Mouse (Mus musculus) intestine, embryonic 15.5 days (tissue): Measurements from ENCODE around the gene Ndufs8. TPM values are rescaled to one million over a fixed set of nuclear protein-coding genes. Genes with fewer than 3 reads are reported as not detected.

ENCODE experiments used
- ATAC-seq: fragments of 200-750 bp; cut with Nextera tagmentation; 2 replicates; pipeline ENCODE4 v1.8.0; 2017; ENCODE audit warnings: moderate TSS enrichment, moderate library complexity
- H3K27ac ChIP-seq: fragments of 300-500 bp; sonication (generic); 2 replicates; pipeline ENCODE4 v1.5.1; 2015; ENCODE audit warnings: mild to moderate bottlenecking, inconsistent platforms
- H3K27me3 ChIP-seq: fragments of 300-500 bp; sonication (generic); replicated peaks from 2 replicates; pipeline ENCODE4 v1.6.1; 2015; ENCODE audit warnings: inconsistent platforms
- H3K36me3 ChIP-seq: fragments of 300-500 bp; sonication (generic); 2 replicates; pipeline ENCODE4 v1.6.1; 2015; ENCODE audit warnings: inconsistent platforms
- H3K4me1 ChIP-seq: fragments of 300-500 bp; sonication (generic); replicated peaks from 2 replicates; pipeline ENCODE4 v1.6.1; 2015; ENCODE audit warnings: inconsistent platforms
- H3K4me2 ChIP-seq: fragments of 300-500 bp; sonication (generic); replicated peaks from 2 replicates; pipeline ENCODE4 v1.6.1; 2015; ENCODE audit warnings: mild to moderate bottlenecking, inconsistent platforms
- H3K4me3 ChIP-seq: fragments of 300-500 bp; sonication (generic); replicated peaks from 2 replicates; pipeline ENCODE4 v1.5.1; 2015; ENCODE audit warnings: inconsistent platforms
- H3K9ac ChIP-seq: fragments of 300-500 bp; sonication (generic); 2 replicates; pipeline ENCODE4 v1.6.1; 2015; ENCODE audit warnings: inconsistent platforms
- H3K9me3 ChIP-seq: fragments of 300-500 bp; sonication (generic); 2 replicates; pipeline ENCODE4 v1.6.1; 2016; ENCODE audit warnings: inconsistent platforms
- WGBS: fragments of 180-500 bp; shearing (Covaris S2); methylation state at CpG from one replicate; pipeline ENCODE4 v1.1.7; 2015; 5-methylcytosine and 5-hydroxymethylcytosine counted together
- polyA plus RNA-seq: library from polyadenylated mRNA; unstranded; fragments of >200 nt; fragmentation: Nextera tagmentation; extraction: Ambion mirVana; gene quantifications from 2 replicates; pipeline ENCODE4 v1.2.1, GENCODE M21; 2015

Ndufs8 gene
- polyA plus RNA-seq, 1 experiment from 2014 or later = 342 TPM

GRCm38 (mm10) chr19:3868290-3868689 lies 44.3 kb downstream of the Ndufs8 start:
- H3K27me3 ChIP-seq = no peaks in the 10 kb centered on the region
- H3K4me2 ChIP-seq = no peak overlapping the region
- WGBS = 70% methylated on average over 1 of the region's 1 CpGs
- H3K4me3 ChIP-seq = no peak overlapping the region
- no peaks in the 10 kb centered on the region for H3K9me3 ChIP-seq
- peaks cover 4% of the 10 kb centered on the region for H3K36me3 ChIP-seq
- no peak overlapping the region for H3K27ac ChIP-seq
- ATAC-seq = no peak
- H3K4me1 ChIP-seq = peaks cover 4% of the 10 kb centered on the region; the same call in 1 of the 2 replicates
- H3K9ac ChIP-seq = no peak overlapping the region

- ATAC-seq = no peak
- H3K4me2 ChIP-seq = no peak overlapping the region
- H3K27ac ChIP-seq = no peak overlapping the region
- peaks cover 3% of the 10 kb centered on the region; the same call in 1 of the 2 replicates for H3K4me1 ChIP-seq
- 88% methylated on average over 2 of the region's 2 CpGs for WGBS
- H3K36me3 ChIP-seq = peaks cover 4% of the 10 kb centered on the region
- no peaks in the 10 kb centered on the region for H3K27me3 ChIP-seq
- no peak overlapping the region for H3K4me3 ChIP-seq
- H3K9ac ChIP-seq = no peak overlapping the region
- no peaks in the 10 kb centered on the region for H3K9me3 ChIP-seq
Measured at GRCm38 (mm10) chr19:3864960-3865359, 47.6 kb downstream of the Ndufs8 start.

DNA sequence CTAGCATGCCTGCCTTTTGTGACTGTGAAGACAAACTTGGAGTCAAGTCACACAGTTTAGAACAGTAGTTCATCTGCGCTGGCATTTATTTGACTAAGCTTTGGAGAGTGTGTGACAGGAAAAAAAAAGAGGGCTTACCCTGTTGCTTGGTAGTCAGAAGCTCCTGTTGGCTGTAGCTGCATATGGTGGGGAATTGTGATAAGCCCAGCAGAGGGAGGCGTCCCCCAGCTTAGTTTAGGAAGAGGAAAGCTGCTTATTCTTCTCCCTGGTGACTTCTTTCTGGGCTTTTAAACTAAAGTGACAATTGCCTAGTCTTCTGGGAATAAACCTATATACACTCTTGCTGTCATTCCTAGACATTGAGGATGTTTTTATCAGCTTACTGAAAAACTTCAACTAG lies 49.9 kb downstream of the Ndufs8 start:
- H3K4me3 ChIP-seq = no peak overlapping the region
- no peaks in the 10 kb centered on the region for H3K9me3 ChIP-seq
- peaks cover 4% of the 10 kb centered on the region for H3K36me3 ChIP-seq
- no peak overlapping the region for H3K4me2 ChIP-seq
- no peaks in the 10 kb centered on the region for H3K4me1 ChIP-seq
- H3K27me3 ChIP-seq = no peaks in the 10 kb centered on the region
- no peak for ATAC-seq
- H3K9ac ChIP-seq = no peak overlapping the region
- 67% methylated on average over 2 of the region's 2 CpGs for WGBS
- no peak overlapping the region for H3K27ac ChIP-seq

Other genes starting within 250 kb of the Ndufs8 start
- gene Lrp5, start 226.2 kb downstream of the Ndufs8 start, polyA plus RNA-seq = 5.2 and 5.4 TPM in 2 replicates
- 39.9 and 41.9 TPM in 2 replicates for gene 1810055G02Rik, start 204.5 kb downstream of the Ndufs8 start, polyA plus RNA-seq
- gene Kmt5b, start 145.4 kb downstream of the Ndufs8 start, polyA plus RNA-seq = 21.8 and 22.0 TPM in 2 replicates
- 63.3 and 68.5 TPM in 2 replicates for gene Chka, start 61.0 kb downstream of the Ndufs8 start, polyA plus RNA-seq
- 50.9 and 56.3 TPM in 2 replicates for gene Tcirg1, start 5.6 kb downstream of the Ndufs8 start, polyA plus RNA-seq
- gene Aldh3b1, start 17.0 kb upstream of the Ndufs8 start, polyA plus RNA-seq = 2.3 and 2.4 TPM in 2 replicates
- gene Unc93b1, start 22.4 kb upstream of the Ndufs8 start, polyA plus RNA-seq = 20.2 and 21.8 TPM in 2 replicates
- not detected in 2 replicates for gene Aldh3b3, start 45.9 kb upstream of the Ndufs8 start, polyA plus RNA-seq
- 0.78 and 0.84 TPM in 2 replicates for gene Aldh3b2, start 59.6 kb upstream of the Ndufs8 start, polyA plus RNA-seq
- gene Acy3, start 73.8 kb upstream of the Ndufs8 start, polyA plus RNA-seq = 12.8 and 14.2 TPM in 2 replicates
- gene Tbx10, start 80.0 kb upstream of the Ndufs8 start, polyA plus RNA-seq = 0.35 and 0.38 TPM in 2 replicates
- 33.8 and 35.9 TPM in 2 replicates for gene Nudt8, start 87.8 kb upstream of the Ndufs8 start, polyA plus RNA-seq
- gene Gm49405, start 87.9 kb upstream of the Ndufs8 start, polyA plus RNA-seq = 2.1 and 2.6 TPM in 2 replicates
- gene Doc2g, start 90.5 kb upstream of the Ndufs8 start, polyA plus RNA-seq = 2.8 and 3.8 TPM in 2 replicates
- gene Ndufv1, start 100.0 kb upstream of the Ndufs8 start, polyA plus RNA-seq = 241 and 274 TPM in 2 replicates
- gene Gstp1, start 125.2 kb upstream of the Ndufs8 start, polyA plus RNA-seq = 973 and 1,014 TPM in 2 replicates
- 24.3 and 35.8 TPM in 2 replicates for gene Gstp2, start 133.2 kb upstream of the Ndufs8 start, polyA plus RNA-seq
- 6.9 and 9.2 TPM in 2 replicates for gene Gstp3, start 146.8 kb upstream of the Ndufs8 start, polyA plus RNA-seq
- 1.7 and 2.8 TPM in 2 replicates for gene Cabp2, start 168.8 kb upstream of the Ndufs8 start, polyA plus RNA-seq
- 127 and 147 TPM in 2 replicates for gene Cdk2ap2, start 184.4 kb upstream of the Ndufs8 start, polyA plus RNA-seq
- 13.8 and 20.9 TPM in 2 replicates for gene Pitpnm1, start 187.2 kb upstream of the Ndufs8 start, polyA plus RNA-seq
- 75.0 and 80.7 TPM in 2 replicates for gene Aip, start 213.1 kb upstream of the Ndufs8 start, polyA plus RNA-seq
- not detected in 2 replicates for gene Gpr152, start 227.0 kb upstream of the Ndufs8 start, polyA plus RNA-seq
- 0.09 and 0.19 TPM in 2 replicates for gene Cabp4, start 231.3 kb upstream of the Ndufs8 start, polyA plus RNA-seq
- gene Coro1b, start 235.8 kb upstream of the Ndufs8 start, polyA plus RNA-seq = 207 and 214 TPM in 2 replicates
- 3.9 and 5.4 TPM in 2 replicates for gene Ptprcap, start 240.8 kb upstream of the Ndufs8 start, polyA plus RNA-seq